Mouse (Mus musculus) heart, embryonic 10.5 days (tissue): ENCODE results near the gene Slc30a6. TPM values are rescaled to one million over a fixed set of nuclear protein-coding genes. Genes with fewer than 3 reads are reported as not detected.

Experiments
- DNase-seq: peaks from one replicate; pipeline ENCODE4 v3.0.0-alpha.2; 2017; ENCODE audit warnings: low spot score
- H3K27ac ChIP-seq: fragments of 300-500 bp; sonication (generic); 2 replicates; pipeline ENCODE4 v1.5.1; 2016; ENCODE audit warnings: mild to moderate bottlenecking
- H3K27me3 ChIP-seq: fragments of 300-500 bp; sonication (generic); 2 replicates; pipeline ENCODE4 v1.6.1; 2016; ENCODE audit warnings: mild to moderate bottlenecking; ENCODE audit not compliant: poor library complexity, insufficient read depth, severe bottlenecking
- H3K36me3 ChIP-seq: fragments of 300-500 bp; sonication (generic); 2 replicates; pipeline ENCODE4 v1.6.1; 2016; ENCODE audit warnings: mild to moderate bottlenecking, moderate library complexity
- H3K4me1 ChIP-seq: fragments of 300-500 bp; sonication (generic); 2 replicates; pipeline ENCODE4 v1.6.1; 2016; ENCODE audit warnings: mild to moderate bottlenecking
- H3K4me3 ChIP-seq: fragments of 300-500 bp; sonication (generic); 2 replicates; pipeline ENCODE4 v1.5.1; 2016; ENCODE audit warnings: mild to moderate bottlenecking, moderate library complexity
- H3K9me3 ChIP-seq: fragments of 300-500 bp; sonication (generic); 2 replicates; pipeline ENCODE4 v1.6.1; 2016; ENCODE audit warnings: mild to moderate bottlenecking, moderate library complexity
- whole genome bisulfite sequencing: fragments of 180-500 bp; shearing (Covaris S2); methylation state at CpG from one replicate; pipeline ENCODE4 v1.1.7; 2016; 5-methylcytosine and 5-hydroxymethylcytosine counted together
- polyA plus RNA-seq: library from polyadenylated mRNA; unstranded; fragments of >200 nt; fragmentation: Nextera tagmentation; extraction: Ambion mirVana; gene quantifications from 2 replicates; pipeline ENCODE4 v1.2.1, GENCODE M21; 2016

Gene Slc30a6
- polyA plus RNA-seq, result 32.1 and 35.0 TPM in 2 replicates

- Histone ChIP-seq H3K27ac (peak within 1 kb of the TSS; percentile 96), H3K27me3 (no peaks in the 10 kb centered on the region), H3K4me3 (peak within 1 kb of the TSS; percentile 93), H3K36me3 (0 out of 2 replicates have a peak, but pooled peaks cover 2% of the 10 kb centered on the region), H3K4me1 (peaks cover 8% of the 10 kb centered on the region), H3K9me3 (no peaks in the 10 kb centered on the region)
- DNase-seq, result peak; percentile 98
- under 1% methylated on average over 41 of the region's 41 CpGs for WGBS
These were observed at the start of gene Slc30a6 for GRCm38 (mm10) chr17:74395383-74396065. Gene Slc30a6, plus strand, starts transcription at chr17:74395608.

DNA sequence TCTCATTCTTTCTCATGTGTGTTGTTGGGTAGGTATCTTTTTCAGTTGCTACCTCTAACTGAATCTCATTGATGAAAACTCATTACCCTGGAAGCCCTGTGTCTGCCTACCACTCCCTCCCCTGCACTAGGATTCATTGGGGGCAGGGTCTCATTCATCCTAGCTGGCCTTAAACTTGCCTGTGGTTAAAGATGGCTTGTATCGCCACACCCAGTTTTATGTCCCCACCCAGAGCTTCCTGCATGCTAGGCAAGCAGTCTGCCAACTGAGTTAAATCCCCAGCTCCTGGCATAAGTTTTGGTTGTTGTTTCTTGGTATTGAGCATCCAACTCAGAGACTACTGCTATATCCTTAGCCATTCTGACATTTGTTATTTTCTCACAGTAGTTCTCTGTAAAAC is 31.8 kb upstream of the Slc30a6 start:
- Histone ChIP-seq H3K9me3 (no peaks in the 10 kb centered on the region), H3K4me3 (no peak overlapping the region), H3K27ac (no peak overlapping the region), H3K4me1 (no peaks in the 10 kb centered on the region), H3K36me3 (peaks cover 59% of the 10 kb centered on the region), H3K27me3 (no peaks in the 10 kb centered on the region)
- DNase-seq, result no peak
- 85% methylated on average over 1 of the region's 1 CpGs for WGBS

- no peaks in the 10 kb centered on the region for H3K27me3 ChIP-seq
- H3K4me3 ChIP-seq, result no peak overlapping the region
- H3K9me3 ChIP-seq, result no peaks in the 10 kb centered on the region
- WGBS, result 98% methylated on average over 1 of the region's 1 CpGs
- H3K36me3 ChIP-seq, result peaks cover 80% of the 10 kb centered on the region
- no peak for DNase-seq
- H3K27ac ChIP-seq, result no peak overlapping the region
- H3K4me1 ChIP-seq, result no peaks in the 10 kb centered on the region
These were observed 18.5 kb upstream of the Slc30a6 start for GRCm38 (mm10) chr17:74376916-74377315.

GRCm38 (mm10) chr17:74386657-74387056 is 8.8 kb upstream of the Slc30a6 start:
- H3K27ac ChIP-seq, result no peak overlapping the region
- DNase-seq, result no peak
- no peaks in the 10 kb centered on the region for H3K4me1 ChIP-seq
- peaks cover 61% of the 10 kb centered on the region for H3K36me3 ChIP-seq
- no peaks in the 10 kb centered on the region for H3K9me3 ChIP-seq
- no peaks in the 10 kb centered on the region for H3K27me3 ChIP-seq
- H3K4me3 ChIP-seq, result no peak overlapping the region

- no peaks in the 10 kb centered on the region for H3K4me1 ChIP-seq
- peaks cover 29% of the 10 kb centered on the region for H3K36me3 ChIP-seq
- no peak overlapping the region for H3K4me3 ChIP-seq
- WGBS, result 79% methylated on average over 3 of the region's 3 CpGs
- no peak for DNase-seq
- no peaks in the 10 kb centered on the region for H3K9me3 ChIP-seq
- no peaks in the 10 kb centered on the region for H3K27me3 ChIP-seq
- no peak overlapping the region for H3K27ac ChIP-seq
These were observed 5.6 kb upstream of the Slc30a6 start for GRCm38 (mm10) chr17:74389847-74390246.

GRCm38 (mm10) chr17:74394381-74394780 is 1.0 kb upstream of the Slc30a6 start:
- WGBS, result 80% methylated on average over 2 of the region's 2 CpGs
- H3K27ac ChIP-seq, result no peak overlapping the region
- H3K9me3 ChIP-seq, result no peaks in the 10 kb centered on the region
- H3K4me1 ChIP-seq, result peaks cover 8% of the 10 kb centered on the region
- no peaks in the 10 kb centered on the region for H3K27me3 ChIP-seq
- no peak for DNase-seq
- no peak overlapping the region for H3K4me3 ChIP-seq
- no peaks in the 10 kb centered on the region for H3K36me3 ChIP-seq

DNA sequence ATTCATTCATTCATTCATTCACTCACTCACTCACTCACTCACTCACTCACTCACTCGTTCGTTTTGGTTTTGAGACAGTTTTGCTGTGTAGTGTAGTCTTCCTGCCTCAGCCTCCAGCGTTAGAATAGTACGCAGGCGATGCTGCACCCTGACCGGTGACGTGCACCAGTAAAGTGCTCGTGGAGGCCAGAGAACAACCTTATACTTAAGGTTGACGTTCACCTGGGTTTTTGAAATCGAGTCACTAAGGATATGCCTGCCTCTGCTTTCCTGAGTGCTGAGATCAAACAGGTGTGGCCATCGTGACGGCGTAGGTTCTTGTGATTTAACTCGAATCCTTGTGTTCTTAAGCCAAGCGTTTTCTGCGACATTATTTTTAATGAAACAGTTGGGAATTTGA is 553 bp upstream of the Slc30a6 start:
- Histone ChIP-seq H3K36me3 (no peaks in the 10 kb centered on the region), H3K9me3 (no peaks in the 10 kb centered on the region), H3K27me3 (no peaks in the 10 kb centered on the region), H3K4me1 (peaks cover 8% of the 10 kb centered on the region), H3K4me3 (peak overlapping the region; percentile 93), H3K27ac (peak overlapping the region; percentile 96)
- DNase-seq, result no peak
- 24% methylated on average over 16 of the region's 16 CpGs for WGBS

DNA sequence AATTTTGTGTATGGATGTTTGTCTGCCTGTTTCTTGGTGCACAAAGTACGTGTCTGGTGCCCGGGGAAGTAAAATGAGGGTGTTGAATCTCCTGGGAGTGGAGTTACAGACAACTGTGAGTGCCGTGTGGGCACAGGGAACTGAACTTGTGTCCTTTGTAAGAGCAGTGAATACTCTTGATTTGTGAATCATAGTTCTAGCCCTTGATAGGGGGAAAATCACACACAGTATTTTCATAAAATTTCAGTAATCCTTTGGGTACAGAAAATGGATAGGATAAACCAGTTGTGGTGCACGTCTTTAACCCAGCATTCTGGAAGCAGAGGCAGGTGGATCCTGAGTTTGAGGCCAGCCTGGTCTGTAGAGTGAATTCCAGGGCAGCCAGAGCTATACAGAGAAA is 1.4 kb downstream of the Slc30a6 start:
- Histone ChIP-seq H3K36me3 (peaks cover 3% of the 10 kb centered on the region; the same call in 1 of the 2 replicates), H3K27ac (no peak overlapping the region), H3K4me1 (peaks cover 8% of the 10 kb centered on the region), H3K27me3 (no peaks in the 10 kb centered on the region), H3K9me3 (no peaks in the 10 kb centered on the region), H3K4me3 (peak overlapping the region; percentile 93)
- no peak for DNase-seq
- WGBS, result 86% methylated on average over 4 of the region's 4 CpGs

DNA sequence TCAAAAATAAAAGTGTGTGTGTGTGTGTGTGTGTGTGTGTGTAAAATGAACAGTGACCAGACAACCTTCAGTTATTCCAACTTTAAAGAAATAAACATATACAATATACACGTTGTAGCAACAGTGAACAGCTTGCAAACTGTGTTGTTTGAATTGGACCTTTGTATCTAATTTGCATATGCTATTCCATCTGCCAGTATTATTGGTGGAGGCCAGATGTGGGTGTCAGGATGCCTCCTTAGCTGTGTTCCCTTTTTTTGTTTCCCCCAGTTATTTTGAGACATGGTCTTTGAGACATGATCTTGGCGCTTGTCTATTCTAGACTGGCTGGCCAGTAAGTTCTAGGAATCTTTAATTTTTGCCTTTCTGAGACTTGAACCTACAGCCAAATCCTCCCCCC is 1.8 kb downstream of the Slc30a6 start:
- DNase-seq, result no peak
- H3K27me3 ChIP-seq, result no peaks in the 10 kb centered on the region
- WGBS, result 86% methylated on average over 2 of the region's 2 CpGs
- no peaks in the 10 kb centered on the region for H3K9me3 ChIP-seq
- no peak overlapping the region for H3K27ac ChIP-seq
- peaks cover 8% of the 10 kb centered on the region for H3K4me1 ChIP-seq
- H3K36me3 ChIP-seq, result peaks cover 7% of the 10 kb centered on the region
- H3K4me3 ChIP-seq, result no peak overlapping the region

DNA sequence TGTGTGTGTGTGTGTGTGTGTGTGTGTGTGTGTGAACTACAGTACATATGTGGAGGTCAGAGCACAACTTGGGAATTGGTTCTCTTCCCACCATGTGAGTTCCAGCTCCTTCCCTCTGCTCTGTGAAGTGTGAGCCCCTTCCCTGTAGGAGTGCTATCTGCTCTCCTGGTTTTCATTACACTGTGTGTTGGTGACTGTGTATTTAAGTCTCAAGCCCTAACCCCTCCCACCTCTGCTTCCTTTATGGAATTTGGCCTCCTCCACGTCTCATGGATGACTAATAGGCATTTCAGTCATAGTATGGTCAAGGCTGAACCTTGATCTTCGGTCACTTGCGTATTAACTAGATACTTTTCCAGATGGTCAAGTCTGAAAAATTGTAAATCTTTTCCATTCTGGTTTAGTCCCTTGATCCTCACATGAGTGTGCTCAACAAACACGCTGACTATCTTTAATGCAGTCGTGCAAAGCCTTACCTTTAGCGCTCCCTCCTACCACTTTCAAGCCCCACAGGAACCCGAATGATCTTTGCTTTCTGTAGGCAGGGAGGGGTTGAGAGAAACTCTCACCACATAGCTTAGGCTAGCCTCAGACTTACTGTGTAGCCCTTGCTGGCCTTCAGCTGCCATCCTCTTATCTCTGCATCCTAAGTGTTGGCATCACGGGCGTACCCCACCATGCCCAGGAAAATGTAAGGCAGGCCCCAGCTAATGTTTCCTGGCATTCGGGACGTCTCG is 7.2 kb downstream of the Slc30a6 start:
- no peak overlapping the region for H3K27ac ChIP-seq
- H3K27me3 ChIP-seq, result no peaks in the 10 kb centered on the region
- H3K36me3 ChIP-seq, result peaks cover 59% of the 10 kb centered on the region

GRCm38 (mm10) chr17:74406487-74406886 is 11.1 kb downstream of the Slc30a6 start:
- WGBS, result 79% methylated on average over 8 of the region's 8 CpGs
- Histone ChIP-seq H3K4me3 (no peak overlapping the region), H3K4me1 (0 out of 2 replicates have a peak, but pooled peaks cover 2% of the 10 kb centered on the region), H3K36me3 (peaks cover 84% of the 10 kb centered on the region), H3K27ac (no peak overlapping the region), H3K9me3 (no peaks in the 10 kb centered on the region), H3K27me3 (no peaks in the 10 kb centered on the region)
- no peak for DNase-seq

More for the DNA sequence above, 7.2 kb downstream of the Slc30a6 start:
- no peaks in the 10 kb centered on the region for H3K4me1 ChIP-seq
- DNase-seq, result no peak
- no peaks in the 10 kb centered on the region for H3K9me3 ChIP-seq
- 92% methylated on average over 12 of the region's 12 CpGs for WGBS
- no peak overlapping the region for H3K4me3 ChIP-seq

GRCm38 (mm10) chr17:74409722-74410121 is 14.3 kb downstream of the Slc30a6 start:
- WGBS, result 28% methylated on average over 4 of the region's 4 CpGs
- Histone ChIP-seq H3K36me3 (peaks cover 83% of the 10 kb centered on the region), H3K27ac (no peak overlapping the region), H3K9me3 (no peaks in the 10 kb centered on the region), H3K27me3 (no peaks in the 10 kb centered on the region), H3K4me3 (no peak overlapping the region), H3K4me1 (0 out of 2 replicates have a peak, but pooled peaks cover 2% of the 10 kb centered on the region)
- no peak for DNase-seq

GRCm38 (mm10) chr17:74413324-74413723 is 17.9 kb downstream of the Slc30a6 start:
- Histone ChIP-seq H3K27me3 (no peaks in the 10 kb centered on the region), H3K4me3 (no peak overlapping the region), H3K36me3 (peaks cover 82% of the 10 kb centered on the region), H3K4me1 (0 out of 2 replicates have a peak, but pooled peaks cover 2% of the 10 kb centered on the region), H3K27ac (no peak overlapping the region), H3K9me3 (no peaks in the 10 kb centered on the region)
- no peak for DNase-seq
- WGBS, result 87% methylated on average over 8 of the region's 8 CpGs
